8 mouse cellular contexts compared by ENCODE assay signal in the genomic region with DNA sequence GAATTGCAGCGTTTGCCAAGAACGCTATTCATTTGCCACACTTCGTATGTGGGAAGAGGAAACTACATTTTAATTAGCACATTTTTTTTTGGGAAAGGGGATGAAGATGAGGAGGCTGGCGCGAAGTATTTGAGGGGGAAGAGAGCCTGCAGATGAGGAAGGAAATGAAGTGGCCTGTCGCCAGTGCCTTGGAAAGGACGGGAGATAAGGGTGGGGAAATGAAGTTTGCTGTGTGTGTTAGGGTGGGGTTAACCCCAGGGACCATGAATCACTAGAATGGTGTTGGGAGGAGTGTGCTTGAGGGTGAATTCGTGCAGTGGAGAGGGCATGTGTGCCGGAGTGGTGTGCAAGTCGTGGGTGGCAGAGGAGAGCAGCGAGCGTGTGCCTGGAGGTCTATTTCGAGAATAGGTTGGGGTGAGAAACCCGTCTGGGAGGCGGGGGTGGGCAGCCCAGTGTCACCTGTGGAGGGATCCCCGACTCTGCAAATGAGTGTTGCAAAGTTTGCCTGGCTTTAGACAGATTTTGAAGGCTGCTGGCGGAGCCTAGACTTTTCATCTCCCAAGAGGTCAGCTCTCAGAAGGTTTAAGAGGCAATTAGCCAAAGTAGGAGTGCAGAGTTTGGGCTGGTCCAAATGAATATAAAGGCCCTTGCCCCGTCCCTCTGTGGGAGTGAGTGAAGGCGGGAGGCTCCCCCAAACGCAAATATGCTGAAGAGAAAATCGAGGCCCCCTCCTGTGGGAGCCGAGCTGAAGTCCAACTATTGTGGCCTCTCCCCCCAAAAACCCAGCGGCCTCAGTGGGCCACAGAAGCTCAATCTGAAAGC. TPM values are rescaled to one million over a fixed set of nuclear protein-coding genes. Genes with fewer than 3 reads are reported as not detected.
DNase-seq lines count a peak whose midpoint lies in the region; ATAC-seq and TF ChIP-seq lines count a peak whose summit lies in the region.

No protein-coding gene starts in this region.

- peak; percentile 42 for DNase-seq in forebrain, embryonic 14.5 days (ENCODE audit: low spot score)
- peak; percentile 79 to 80 for DNase-seq in heart, postnatal 10 days
- peak; percentile 54 to 71 for DNase-seq in layer of hippocampus, adult 18-20 months (ENCODE audit: low spot score in 2 of 2)
- DNase-seq in testis, postnatal 10 days (ENCODE audit: low spot score), result peak; percentile 71

- peak overlapping the region; percentile 90 for H3K4me2 ChIP-seq in forebrain, embryonic 14.5 days (ENCODE audit: low read length)
- H3K4me2 ChIP-seq in liver, embryonic 16.5 days (ENCODE audit: low read depth, low read length), result peak overlapping the region; percentile 100
- peak overlapping the region; percentile 92 for H3K4me2 ChIP-seq in neural tube, embryonic 12.5 days (replicated peaks)

- H3K36me3 ChIP-seq in C2C12 (ENCODE audit: control insufficient read depth, insufficient read depth), result no peaks in the 10 kb centered on the region
- no peaks in the 10 kb centered on the region for H3K36me3 ChIP-seq in forebrain, embryonic 14.5 days (ENCODE audit: control insufficient read depth, insufficient read depth, low read length)
- H3K36me3 ChIP-seq in liver, embryonic 16.5 days (ENCODE audit: control insufficient read depth, insufficient read depth), result no peaks in the 10 kb centered on the region
- H3K36me3 ChIP-seq in neural tube, embryonic 12.5 days, result no peaks in the 10 kb centered on the region

- no peaks in the 10 kb centered on the region for H3K79me3 ChIP-seq in C2C12 (ENCODE audit: low read depth)

- H3ac ChIP-seq in C2C12 (ENCODE audit: control insufficient read depth, insufficient read length, low read depth), result peak overlapping the region; percentile 39

- H3K27me3 ChIP-seq in C2C12 (ENCODE audit: control insufficient read depth, insufficient read depth, insufficient read length), result peaks cover 14% of the 10 kb centered on the region
- H3K27me3 ChIP-seq in forebrain, embryonic 14.5 days (replicated peaks; ENCODE audit: control insufficient read depth, insufficient read depth, low read length), result no peaks in the 10 kb centered on the region; the same call in none of the 2 replicates
- H3K27me3 ChIP-seq in liver, embryonic 16.5 days (ENCODE audit: control insufficient read depth, insufficient read depth, low read depth, low read length), result peaks cover 4% of the 10 kb centered on the region; the same call in 1 of the 2 replicates
- no peaks in the 10 kb centered on the region; the same call in 1 of the 2 replicates for H3K27me3 ChIP-seq in neural tube, embryonic 12.5 days (replicated peaks)

- no peaks in the 10 kb centered on the region for H3K79me2 ChIP-seq in C2C12 (ENCODE audit: control insufficient read depth, insufficient read depth)

- H3K4me3 ChIP-seq in C2C12 (ENCODE audit: insufficient read depth, poor library complexity, severe bottlenecking), result peak overlapping the region; percentile 32
- H3K4me3 ChIP-seq in brown adipose tissue, adult 24 weeks (ENCODE audit: insufficient read depth, low read depth, low read length), result peak overlapping the region; percentile 74
- peak overlapping the region; percentile 85 for H3K4me3 ChIP-seq in forebrain, embryonic 14.5 days (ENCODE audit: low read depth, low read length)
- H3K4me3 ChIP-seq in liver, embryonic 16.5 days (ENCODE audit: low read depth, low read length), result peak overlapping the region; percentile 91
- peak overlapping the region; percentile 83 for H3K4me3 ChIP-seq in neural tube, embryonic 12.5 days

- intact Hi-C loops in heart, postnatal 10 days (cut with DNase I), result loop anchor here (1.0 to 5.0 kb wide), 7 partner anchors 39 to 171 kb away; partner anchors contain the start of gene Mxi1

- H3K9me3 ChIP-seq in forebrain, embryonic 14.5 days (replicated peaks; ENCODE audit: control insufficient read depth, low read length), result no peaks in the 10 kb centered on the region
- no peaks in the 10 kb centered on the region for H3K9me3 ChIP-seq in liver, embryonic 16.5 days (replicated peaks; ENCODE audit: control insufficient read depth, low read length)
- no peaks in the 10 kb centered on the region for H3K9me3 ChIP-seq in neural tube, embryonic 12.5 days

- ATAC-seq in forebrain, embryonic 14.5 days, result no peak
- no peak for ATAC-seq in liver, embryonic 16.5 days (ENCODE audit: low read depth)
- no peak; the same call in 1 of the 2 replicates for ATAC-seq in neural tube, embryonic 12.5 days (ENCODE audit: low FRiP score, low read depth)

- H3K4me1 ChIP-seq in brown adipose tissue, adult 24 weeks (ENCODE audit: control insufficient read depth, insufficient read depth, insufficient read length, low read length), result no peaks in the 10 kb centered on the region
- peaks cover 18% of the 10 kb centered on the region for H3K4me1 ChIP-seq in forebrain, embryonic 14.5 days (ENCODE audit: control insufficient read depth, insufficient read depth, low read length)
- peaks cover 31% of the 10 kb centered on the region for H3K4me1 ChIP-seq in liver, embryonic 16.5 days (ENCODE audit: control insufficient read depth, low read depth, low read length)
- peaks cover 33% of the 10 kb centered on the region for H3K4me1 ChIP-seq in neural tube, embryonic 12.5 days

- peak overlapping the region; percentile 50; the same call in 1 of the 2 replicates for H3K9ac ChIP-seq in forebrain, embryonic 14.5 days (ENCODE audit: low read length)
- peak overlapping the region; percentile 55 for H3K9ac ChIP-seq in liver, embryonic 16.5 days (ENCODE audit: low read depth, low read length)
- peak overlapping the region; percentile 51 for H3K9ac ChIP-seq in neural tube, embryonic 12.5 days

- H3K27ac ChIP-seq in brown adipose tissue, adult 24 weeks (replicated peaks; ENCODE audit: low read depth, low read length), result peak overlapping the region; percentile 73
- peak overlapping the region; percentile 46; the same call in 1 of the 2 replicates for H3K27ac ChIP-seq in forebrain, embryonic 14.5 days (ENCODE audit: low read depth, low read length)
- peak overlapping the region; percentile 75 for H3K27ac ChIP-seq in liver, embryonic 16.5 days (ENCODE audit: low read length)
- 0 out of 2 replicates have a peak overlapping the region, but pooled peaks have one; percentile 20 for H3K27ac ChIP-seq in neural tube, embryonic 12.5 days

- no peak for TF ChIP-seq CTCF in C2C12 (IDR thresholded peaks at IDR 0.05; ENCODE audit: control insufficient read depth, insufficient read depth, insufficient read length)

- WGBS in forebrain, embryonic 14.5 days, result under 1% methylated on average over 23 of the region's 23 CpGs
- 0% methylated on average over 23 of the region's 23 CpGs for WGBS in liver, embryonic 16.5 days (ENCODE audit: insufficient replicate concordance)
- 2% methylated on average over 23 of the region's 23 CpGs for WGBS in neural tube, embryonic 12.5 days

TF ChIP-seq in C2C12, 6 proteins besides CTCF, POLR2A, EP300 and RAD21:
- TF ChIP-seq MYOD1 (IDR thresholded peaks at IDR 0.05; ENCODE audit: control insufficient read depth, insufficient read length, low read depth) (no peak), FOSL1 (IDR thresholded peaks at IDR 0.05; ENCODE audit: insufficient read depth, low read length, poor library complexity, severe bottlenecking) (no peak), MAX (IDR thresholded peaks at IDR 0.05) (no peak), MYOG (IDR thresholded peaks at IDR 0.05; ENCODE audit: control insufficient read depth, extremely low read depth, insufficient read length) (no peak), USF1 (IDR thresholded peaks at IDR 0.05; ENCODE audit: low read depth) (no peak), CEBPB (IDR thresholded peaks at IDR 0.05; ENCODE audit: low read depth) (no peak)
TF ChIP-seq in C2C12: peak in this region for 0.

RNA-seq across cellular contexts. Expression of gene Add3, which starts 1.2 kb away (rescaled TPM):
- polyA plus RNA-seq in C2C12 (2012; fragmentation: generic; extraction: Trizol), result 1.6 TPM
- polyA plus RNA-seq in brown adipose tissue, adult 24 weeks (2012; ENCODE audit: insufficient read depth, insufficient read length, missing spikeins), result 40.1 and 40.8 TPM in 2 replicates
- polyA plus RNA-seq in forebrain, embryonic 14.5 days (2014; fragmentation: Nextera tagmentation; extraction: Ambion mirVana), result 25.2 and 32.6 TPM in 2 replicates
- total RNA-seq in heart, postnatal 10 days (2021), result 10 to 100 TPM; 79.2 to 83.7 TPM
- 100 to 1,000 TPM; 126 to 129 TPM for total RNA-seq in layer of hippocampus, adult 18-20 months (2021)
- polyA plus RNA-seq in liver, embryonic 16.5 days (2015; fragmentation: Nextera tagmentation; extraction: Ambion mirVana), result 26.2 and 28.4 TPM in 2 replicates
- 44.8 and 45.9 TPM in 2 replicates for polyA plus RNA-seq in neural tube, embryonic 12.5 days (2016; fragmentation: Nextera tagmentation; extraction: Ambion mirVana)

Comparison
In these comparisons a context has a peak if more than half of its experiments do, and no peak if none do; other contexts are left out.
1. H3K4me3 ChIP-seq: peak in every context shown above with its lines; median percentile 91 in liver, embryonic 16.5 days; 85 in forebrain, embryonic 14.5 days; 83 in neural tube, embryonic 12.5 days; 74 in brown adipose tissue, adult 24 weeks; 32 in C2C12.
2. H3K27ac ChIP-seq: peak in every context shown above with its lines; median percentile 75 in liver, embryonic 16.5 days; 73 in brown adipose tissue, adult 24 weeks; 46 in forebrain, embryonic 14.5 days; 20 in neural tube, embryonic 12.5 days.
3. RNA of gene Add3, which starts 1.2 kb away (polyA plus RNA-seq): 44.8 to 45.9 TPM in neural tube, embryonic 12.5 days, 40.1 to 40.8 TPM in brown adipose tissue, adult 24 weeks, 26.2 to 28.4 TPM in liver, embryonic 16.5 days and 25.2 to 32.6 TPM in forebrain, embryonic 14.5 days; 1.6 TPM in C2C12 (single experiment); every median in the first group is over 10 times any median in the second.
4. Peak in every context shown above with its lines, with median percentiles within 50 percentile points of each other: DNase-seq, H3K4me2 ChIP-seq and H3K9ac ChIP-seq.